Mouse (Mus musculus) c-Kit-positive CD71-negative TER-119-negative erythroid progenitor cells, embryonic 14.5 days (primary cell): Measurements from ENCODE around the gene Retreg3.
"Not testable (repeated sequence)": the region's sequence is repeated elsewhere in the genome, so short reads cannot be mapped to it uniquely, and the experiment has no call there.

ENCODE experiments used
- DNase-seq: peaks from one replicate; pipeline ENCODE4 v3.0.0-alpha.2; 2013; ENCODE audit warnings: low read depth

Gene Retreg3

DNA sequence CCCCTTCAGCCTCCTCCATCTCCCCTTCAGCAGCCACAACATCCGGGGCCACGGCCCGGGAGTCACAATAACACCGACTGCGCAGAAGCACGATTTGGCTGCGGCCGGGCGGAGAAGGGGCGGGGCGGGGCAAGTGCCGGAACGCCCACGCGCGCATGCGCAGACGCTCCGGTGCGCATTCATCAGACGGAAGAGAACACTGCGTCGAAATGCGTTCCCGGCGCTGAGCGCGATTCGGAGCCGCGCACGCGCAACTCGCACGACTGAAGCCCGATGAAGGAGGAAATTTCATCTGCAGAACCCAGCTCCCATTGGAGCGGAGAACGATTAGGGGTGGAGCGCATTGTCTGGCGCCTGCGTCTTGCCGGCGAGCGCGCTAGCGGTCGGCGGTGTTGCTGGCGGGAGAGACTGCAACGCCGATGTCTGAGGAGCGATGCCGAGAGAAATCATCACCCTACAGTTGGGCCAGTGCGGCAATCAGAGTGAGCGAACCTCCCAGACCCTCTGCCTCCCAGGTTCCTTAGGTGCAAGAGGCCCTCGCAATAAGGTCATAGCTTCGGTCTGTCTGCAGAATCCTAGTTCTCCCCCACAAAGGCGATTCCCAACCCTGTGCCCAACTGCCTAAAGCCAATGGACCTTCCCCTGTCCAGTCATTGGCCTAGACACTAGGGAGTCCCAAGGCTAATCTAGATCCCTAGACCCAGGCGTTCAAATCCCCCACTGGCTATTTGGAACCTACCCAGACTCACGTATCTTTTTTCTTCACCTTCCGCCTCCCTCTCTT lies at the start of gene Retreg3, which contains the start of gene Tubg1:
TSS of gene Retreg3 (minus strand) at position 133 of the 784 bp plus-strand sequence.
TSS of gene Tubg1 (plus strand) at position 178 of the 784 bp plus-strand sequence.
- DNase-seq: peak; percentile 97

DNA sequence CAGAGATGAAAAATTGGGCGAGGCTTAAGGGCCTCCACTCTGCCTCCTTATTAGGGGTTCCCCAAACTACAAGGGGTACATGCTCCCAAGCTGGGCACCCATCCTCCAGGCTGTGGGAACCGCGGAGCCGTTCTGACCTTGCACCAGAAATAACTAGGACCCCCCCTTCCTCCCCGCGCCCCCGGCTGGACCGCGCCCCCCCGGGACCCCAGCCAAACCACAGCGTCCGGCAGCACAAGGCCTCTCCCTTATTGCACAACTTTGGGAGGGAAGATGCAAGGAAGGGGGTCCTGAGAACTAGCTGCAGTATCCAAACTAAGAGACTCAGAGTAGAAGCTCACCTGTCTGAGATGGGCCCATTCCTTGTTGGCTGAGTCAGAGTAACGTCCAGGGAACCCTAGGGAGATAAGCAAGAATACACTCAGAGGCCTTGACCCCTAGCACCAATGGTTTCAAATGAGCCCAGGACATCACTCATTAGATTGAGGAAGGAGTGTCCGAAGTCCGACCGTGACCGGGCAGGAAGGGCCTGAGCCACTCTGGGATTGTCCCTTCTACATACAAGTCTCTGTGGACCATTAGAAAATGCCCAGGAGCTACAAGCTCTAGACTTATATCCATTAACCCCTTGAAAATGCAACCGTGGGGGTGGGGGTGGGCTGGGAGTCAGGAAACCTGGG lies 48.7 kb upstream of the Retreg3 start:
- no peak for DNase-seq

DNA sequence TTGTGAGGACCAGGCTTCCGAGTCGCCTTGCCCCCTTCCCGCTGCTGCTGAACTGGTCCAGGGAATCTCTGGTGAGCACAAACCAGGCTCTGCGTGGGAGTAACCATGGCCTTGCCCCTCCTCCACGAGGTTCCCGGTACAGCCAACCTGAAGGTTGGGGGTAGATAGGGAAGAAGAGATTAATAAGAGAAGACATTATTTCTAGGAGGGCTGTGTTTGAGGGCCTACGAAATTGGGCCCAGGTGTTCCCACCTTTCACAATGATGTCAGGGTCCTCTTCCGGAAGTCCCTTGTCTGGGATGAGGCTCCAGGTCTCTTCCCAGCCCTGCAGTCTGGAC lies 48.2 kb upstream of the Retreg3 start:
- DNase-seq: no peak

GRCm38 (mm10) chr11:101167211-101167962 lies 47.7 kb upstream of the Retreg3 start:
- no peak for DNase-seq

DNA sequence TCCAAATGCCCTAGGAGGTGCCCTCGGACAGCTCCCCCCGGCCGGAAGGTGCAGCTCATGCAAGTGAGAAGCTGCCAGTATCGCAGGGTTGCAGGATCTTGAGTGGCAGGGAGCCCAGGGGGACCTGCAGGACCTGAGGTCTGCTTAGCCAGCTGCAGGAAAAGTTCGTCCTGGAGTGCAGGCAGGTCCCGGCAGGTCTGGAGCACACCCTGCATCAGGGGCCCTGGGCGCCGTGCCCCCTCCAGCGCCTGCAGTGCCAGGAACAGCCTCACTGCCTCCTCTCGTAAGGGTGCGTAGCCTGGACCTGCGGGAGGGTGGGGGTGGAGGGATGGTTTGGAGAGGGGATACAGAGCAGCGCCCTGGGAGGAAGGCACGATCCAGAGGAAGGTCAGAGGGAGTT lies 46.7 kb upstream of the Retreg3 start:
- DNase-seq: no peak

DNA sequence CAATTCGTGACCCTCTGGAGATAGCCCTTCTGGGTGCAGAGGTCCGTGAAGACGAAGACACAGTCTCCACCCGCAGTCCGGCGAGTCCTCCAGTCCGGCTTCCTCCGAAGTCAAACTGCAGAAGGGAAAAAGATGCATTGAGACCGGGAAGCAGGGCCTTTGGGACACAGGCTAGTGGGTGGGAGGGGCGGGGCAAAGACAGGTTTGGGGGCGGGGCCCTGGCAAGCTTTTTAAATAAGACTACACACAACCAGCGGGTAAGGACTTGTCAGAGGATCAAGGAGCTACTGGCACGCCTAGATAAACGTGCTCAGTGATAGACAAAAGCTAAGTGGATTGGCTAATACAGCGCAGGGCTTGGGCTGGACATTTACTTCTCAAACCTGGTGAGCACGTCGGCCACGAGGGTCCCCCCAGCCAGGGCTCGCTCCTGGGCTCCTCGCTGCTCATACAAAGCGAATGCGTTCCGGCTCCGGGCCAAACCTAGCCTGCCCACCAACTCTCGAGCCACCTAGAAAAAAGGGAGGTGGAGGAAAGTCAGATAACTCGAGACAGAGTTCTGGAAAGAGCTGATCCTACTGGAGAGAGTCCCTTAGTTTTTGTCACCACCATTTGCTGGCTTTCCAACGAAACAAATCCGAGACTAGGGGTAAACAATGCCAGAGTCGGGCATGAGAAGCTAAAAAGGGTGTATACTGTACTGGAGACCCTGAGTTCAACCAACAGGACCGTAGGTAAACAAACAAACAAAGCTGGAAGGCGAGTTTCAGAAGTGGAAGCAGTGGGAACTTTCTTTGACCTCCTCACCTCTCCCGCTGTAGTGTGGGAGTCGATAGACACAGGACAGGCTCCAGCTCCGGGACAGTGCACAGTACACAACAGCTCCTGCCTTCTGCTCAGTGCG lies 45.2 kb upstream of the Retreg3 start:
- DNase-seq: no peak

GRCm38 (mm10) chr11:101164351-101164665 lies 44.6 kb upstream of the Retreg3 start:
- DNase-seq: no peak

DNA sequence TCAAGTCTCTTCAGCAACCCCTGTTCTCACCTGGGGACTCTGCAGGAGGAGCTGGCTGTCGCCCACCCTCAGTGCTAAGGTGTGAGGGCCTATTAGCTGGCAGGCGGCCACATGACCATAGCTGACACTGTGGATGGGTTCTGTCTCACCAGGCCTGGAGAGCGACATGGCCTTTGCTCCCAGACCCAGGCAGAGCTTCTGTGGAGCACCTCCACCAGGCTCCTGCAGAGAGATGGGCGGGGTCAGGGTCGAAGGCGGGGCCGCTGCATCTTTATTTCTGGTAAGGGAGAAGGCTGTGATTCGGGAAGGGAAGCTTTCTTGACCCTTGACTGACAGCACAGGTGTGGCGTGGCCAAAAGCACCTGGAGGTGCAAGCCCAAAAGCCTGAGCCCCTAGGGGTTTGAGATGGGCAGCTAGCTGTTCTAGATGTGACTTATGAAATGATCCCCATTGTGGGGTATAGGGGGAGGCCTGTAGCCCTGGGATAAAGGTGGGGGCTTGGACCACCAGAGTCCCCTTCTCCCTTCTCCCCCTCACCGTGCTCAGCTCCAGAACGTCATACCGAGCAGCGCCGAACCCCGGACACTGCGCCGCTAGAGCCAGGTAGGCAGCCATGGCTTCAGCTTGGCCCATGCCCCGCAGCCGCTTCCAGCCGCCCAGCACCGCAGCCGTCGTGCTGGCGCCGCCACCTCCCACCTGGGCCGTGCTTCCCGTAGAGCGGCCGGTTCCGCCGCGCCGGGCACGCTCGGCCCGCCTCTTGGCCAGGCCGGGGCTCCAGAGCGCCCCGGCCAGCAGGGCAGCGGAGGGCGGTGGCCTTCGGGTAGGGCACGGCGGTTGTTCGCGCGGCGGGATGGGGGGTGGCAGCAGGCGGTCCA lies 44.0 kb upstream of the Retreg3 start:
- no peak for DNase-seq

GRCm38 (mm10) chr11:101162772-101163171 lies 43.1 kb upstream of the Retreg3 start:
- no peak for DNase-seq

DNA sequence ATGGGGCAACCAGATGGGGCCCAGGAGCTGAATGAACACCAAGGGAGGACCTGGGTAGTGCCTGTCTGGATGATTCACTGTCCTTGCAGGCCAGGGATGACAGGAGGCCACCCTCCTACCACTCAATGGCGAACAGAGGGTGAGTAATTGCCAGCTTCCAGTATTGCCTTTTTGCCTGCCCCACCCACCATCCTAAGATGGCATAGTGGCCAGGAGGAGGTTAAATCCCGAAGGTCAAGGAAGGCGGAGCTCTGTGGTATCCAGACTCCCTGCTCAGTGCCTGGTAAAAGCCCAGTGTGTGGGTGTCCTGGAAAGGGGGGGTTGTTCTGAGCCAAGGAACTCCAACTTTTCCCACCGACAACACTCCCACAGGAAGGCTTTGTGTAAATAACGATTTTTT lies 42.6 kb upstream of the Retreg3 start:
- DNase-seq: no peak

- no peak for DNase-seq
Observed at GRCm38 (mm10) chr11:101161551-101161950, 41.9 kb upstream of the Retreg3 start.

- not testable (repeated sequence) for DNase-seq
Observed at GRCm38 (mm10) chr11:101160981-101161505, 41.4 kb upstream of the Retreg3 start.

DNA sequence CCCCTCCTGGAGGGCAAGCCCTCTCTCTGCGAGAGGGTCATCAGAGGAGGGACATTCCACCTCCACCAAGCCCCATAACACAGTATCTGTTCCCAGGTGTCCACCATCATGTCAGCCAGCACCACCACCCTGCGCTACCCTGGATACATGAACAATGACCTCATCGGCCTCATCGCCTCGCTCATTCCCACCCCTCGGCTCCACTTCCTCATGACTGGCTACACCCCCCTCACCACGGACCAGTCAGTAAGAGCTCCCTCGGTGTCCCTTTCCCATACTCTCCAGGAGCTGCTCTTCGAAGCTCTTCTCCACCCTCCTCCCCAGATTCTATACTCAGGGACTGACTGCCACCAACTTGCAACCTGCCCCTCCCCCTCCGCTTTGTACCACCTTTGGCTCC lies 40.5 kb upstream of the Retreg3 start:
- DNase-seq: not testable (repeated sequence)

DNA sequence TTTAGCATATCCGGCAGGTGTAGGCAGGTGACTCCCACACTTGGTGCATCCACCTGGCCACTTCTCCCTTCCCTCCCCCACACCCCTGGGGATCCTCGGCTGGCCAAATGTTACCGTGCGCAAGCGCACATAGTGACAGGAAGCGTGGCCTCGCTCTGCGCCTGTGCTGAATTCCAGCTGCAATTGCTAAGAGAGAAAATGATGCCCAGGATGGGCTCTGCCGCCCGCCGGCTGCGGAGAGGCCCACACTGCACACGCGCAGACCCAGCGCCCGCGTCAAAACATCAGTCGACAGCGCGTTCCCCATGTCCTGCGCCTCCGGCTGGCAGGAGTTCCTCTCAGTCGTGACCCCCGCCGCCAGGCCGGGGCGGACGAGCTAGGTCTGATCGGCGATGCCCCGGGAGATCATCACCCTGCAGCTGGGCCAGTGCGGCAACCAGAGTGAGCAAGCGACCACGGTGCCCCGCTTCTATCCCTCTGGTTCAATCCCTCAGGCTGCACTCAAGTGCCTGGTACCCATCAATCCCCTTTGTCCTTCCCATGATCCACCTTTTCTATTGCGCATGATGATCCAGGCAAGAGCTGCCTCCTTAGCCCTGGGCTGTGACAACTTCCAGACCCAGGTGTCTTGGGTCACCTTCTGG lies 36.2 kb upstream of the Retreg3 start, which contains the start of gene Tubg2:
TSS of gene Tubg2 (plus strand) at position 180 of the 644 bp plus-strand sequence.
- no peak for DNase-seq

DNA sequence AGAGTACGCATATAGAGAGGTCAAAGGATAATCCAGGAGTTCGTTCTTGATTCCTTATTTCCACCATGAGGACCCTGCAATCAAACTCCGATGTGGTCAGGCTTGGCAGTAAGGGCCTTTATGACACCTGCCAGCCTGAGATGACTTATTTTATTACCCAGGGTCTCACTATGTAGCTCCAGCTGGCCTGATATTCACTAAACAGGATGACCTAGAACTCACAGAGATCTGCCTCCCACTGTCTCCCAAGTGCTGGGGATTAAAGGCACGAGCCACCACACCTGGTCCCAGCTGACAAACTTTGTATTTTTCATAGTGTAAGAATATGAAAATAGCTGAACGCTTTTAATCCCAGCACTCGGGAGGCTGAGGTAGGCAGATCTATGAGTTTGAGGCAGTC lies 35.5 kb upstream of the Retreg3 start:
- DNase-seq: no peak

DNA sequence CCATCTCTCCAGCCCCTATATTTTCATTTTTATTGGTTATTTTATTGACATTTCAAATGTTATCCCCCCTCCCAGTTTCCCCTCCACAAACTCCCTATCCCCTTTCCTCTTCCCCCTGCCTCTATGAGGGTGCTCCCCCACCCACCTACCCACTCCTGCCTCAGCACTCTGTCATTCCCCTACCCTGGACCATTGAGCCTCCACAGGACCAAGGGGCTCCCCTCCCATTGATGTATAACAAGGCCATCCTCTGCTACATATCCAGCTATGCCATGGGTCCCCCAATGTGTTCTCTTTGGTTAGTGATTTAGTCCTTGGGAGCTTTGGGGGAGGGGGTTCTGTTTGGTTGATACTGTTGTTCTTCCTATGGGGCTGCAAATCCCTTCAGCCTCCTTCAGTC lies 35.0 kb upstream of the Retreg3 start:
- DNase-seq: no peak

- DNase-seq: no peak
Observed at GRCm38 (mm10) chr11:101152825-101153224, 33.1 kb upstream of the Retreg3 start.

DNA sequence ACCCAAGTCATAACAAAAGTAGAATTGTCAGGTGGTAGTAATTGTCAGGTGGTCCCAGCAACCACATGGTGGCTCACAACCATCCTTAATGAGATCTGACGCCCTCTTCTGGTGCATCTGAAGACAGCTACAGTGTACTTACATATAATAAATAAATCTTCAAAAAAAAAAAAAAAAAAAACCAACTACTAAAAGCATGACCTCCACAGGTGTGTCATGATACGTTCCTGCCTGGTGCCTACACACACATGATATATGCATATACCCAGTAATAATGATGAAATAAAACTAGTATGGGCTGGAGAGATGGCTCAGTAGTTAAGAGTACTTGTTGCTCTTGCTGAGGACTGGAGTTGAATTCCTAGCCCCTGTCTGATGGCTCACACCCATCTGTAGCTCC lies 31.4 kb upstream of the Retreg3 start:
- no peak for DNase-seq

DNA sequence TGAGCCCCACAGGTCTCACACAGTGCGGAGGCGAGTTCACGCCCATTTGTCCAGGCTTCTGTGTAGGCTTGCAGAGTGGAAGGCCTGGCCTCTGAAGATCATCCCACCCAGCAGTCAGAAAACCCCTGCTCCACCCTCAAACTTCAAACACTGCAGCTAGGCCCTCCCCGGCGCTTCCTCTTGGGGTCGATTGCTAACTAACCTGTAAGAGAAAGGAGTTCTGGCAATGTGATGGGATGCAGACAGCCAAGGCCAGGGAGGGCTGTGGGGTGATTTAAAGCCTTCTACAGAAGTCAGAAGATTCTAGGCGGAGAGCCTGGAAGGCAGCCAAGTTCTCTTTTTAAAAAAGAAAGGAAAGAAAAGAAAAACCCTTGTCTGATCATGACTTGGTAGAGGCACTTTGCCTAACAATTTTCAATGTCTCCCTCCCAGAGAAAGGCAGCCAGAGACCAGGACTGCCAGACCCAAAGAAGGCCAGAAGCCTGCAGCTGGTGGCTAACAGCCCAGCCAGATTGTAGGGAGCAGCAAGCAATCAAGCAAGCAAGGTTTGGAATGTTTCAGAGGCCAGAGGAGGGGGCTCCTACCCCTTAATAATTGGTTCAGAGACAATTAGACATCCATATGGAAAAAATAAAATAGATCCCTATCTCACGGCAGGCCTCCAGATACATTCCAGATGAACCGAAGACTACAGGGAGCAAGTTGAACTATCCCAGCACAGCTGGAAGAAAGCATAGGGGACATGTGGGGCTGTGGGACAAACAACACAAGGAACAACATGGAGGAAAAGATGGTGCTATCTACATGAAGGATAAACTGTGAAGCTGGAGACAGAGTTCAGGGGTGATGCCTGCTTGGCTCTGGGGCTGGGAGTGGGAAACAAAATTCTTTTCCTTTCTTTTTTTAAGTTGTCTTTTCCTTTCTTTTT lies 29.7 kb upstream of the Retreg3 start:
- DNase-seq: no peak
